Mouse (Mus musculus): ENCODE results near the gene Tmeff2.

The Tmeff2 gene

DNA sequence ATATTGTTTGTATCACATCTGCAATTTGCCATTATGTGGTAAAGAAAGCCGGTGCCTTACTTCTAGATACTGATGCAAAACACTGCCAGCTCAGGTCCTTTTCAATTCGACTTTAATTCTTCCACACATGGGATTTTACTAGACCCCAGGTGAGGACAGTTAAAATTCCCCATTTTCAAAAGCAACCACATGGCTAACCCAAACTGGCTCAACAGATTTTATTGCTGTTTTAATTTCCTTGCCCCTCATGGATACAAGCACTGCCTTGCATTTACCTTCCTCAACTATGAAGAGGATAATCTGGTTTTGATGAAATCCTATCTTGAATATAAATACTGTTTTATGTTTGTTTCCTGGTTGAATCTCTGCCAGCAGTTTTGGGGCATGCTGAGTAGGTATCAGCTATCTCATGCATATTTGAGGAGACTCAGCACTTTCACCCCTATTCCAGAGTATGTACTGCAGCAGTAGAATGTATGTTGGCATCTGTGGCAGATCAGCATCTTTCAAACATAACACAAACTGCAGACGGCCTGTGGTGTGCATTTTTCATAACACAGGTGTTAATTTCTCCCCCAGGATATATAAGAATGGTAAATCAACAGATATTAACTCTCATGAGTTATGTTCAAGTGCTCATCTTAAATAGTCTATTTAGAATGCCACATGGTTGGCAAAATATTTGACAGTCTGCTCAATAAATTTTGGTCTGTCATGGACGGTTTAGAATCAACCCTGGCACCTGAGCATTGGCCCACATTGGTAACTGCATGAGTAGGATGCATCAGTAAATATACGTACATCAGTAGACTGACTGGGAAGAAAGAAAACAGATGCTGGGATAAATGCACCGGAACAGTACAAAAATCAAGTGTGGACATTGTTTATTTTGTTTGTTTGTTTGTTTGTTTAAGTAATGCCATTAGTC is 72.3 kb downstream of the Tmeff2 start:
- in situ Hi-C loops (cut with MboI; ENCODE audit: unreplicated experiment in 2 of 2), result loop anchor here in 1 of 2 experiments (25.0 kb wide), 3 partner anchors 1015 to 1315 kb away; partner anchors contain the start of gene Stat4

- in situ Hi-C loops (cut with MboI; ENCODE audit: unreplicated experiment in 2 of 2), result no loop called here
Measured at GRCm38 (mm10) chr1:50979358-50980081, 79.1 kb downstream of the Tmeff2 start.

- in situ Hi-C loops (cut with MboI; ENCODE audit: unreplicated experiment in 2 of 2), result no loop called here
Measured at GRCm38 (mm10) chr1:50980591-50980990, 80.1 kb downstream of the Tmeff2 start.

DNA sequence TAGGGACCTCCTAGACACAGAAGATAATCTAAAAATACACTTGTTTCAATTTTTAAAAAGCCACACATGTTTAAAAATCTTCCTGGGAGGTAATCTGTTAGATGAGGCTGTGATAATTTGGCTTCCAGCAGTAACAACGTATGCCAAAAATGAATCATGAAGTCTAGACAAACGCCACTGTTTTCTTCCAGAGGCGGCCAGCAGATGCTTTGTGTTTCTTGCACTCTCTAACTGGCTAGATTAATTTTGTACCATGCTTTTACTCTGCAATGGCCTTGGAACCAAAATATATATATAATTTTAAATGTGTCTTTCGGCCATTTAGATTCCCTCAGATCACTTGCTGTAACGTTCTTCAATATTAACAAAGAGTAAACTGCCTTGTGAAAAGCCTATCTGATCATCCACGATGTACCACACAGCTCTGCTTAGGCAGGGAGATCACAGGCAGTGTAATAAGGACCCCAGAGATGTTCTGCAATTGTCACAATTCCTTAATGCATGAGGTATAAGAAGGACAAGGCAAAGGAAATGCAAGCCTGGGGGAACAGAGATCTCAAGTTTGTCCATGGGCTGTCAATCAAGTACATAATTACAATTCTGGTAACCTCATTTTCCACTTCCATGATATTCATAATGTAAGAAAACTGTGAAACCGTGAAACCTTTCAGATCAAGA is 80.8 kb downstream of the Tmeff2 start:
- in situ Hi-C loops (cut with MboI; ENCODE audit: unreplicated experiment in 2 of 2), result no loop called here

DNA sequence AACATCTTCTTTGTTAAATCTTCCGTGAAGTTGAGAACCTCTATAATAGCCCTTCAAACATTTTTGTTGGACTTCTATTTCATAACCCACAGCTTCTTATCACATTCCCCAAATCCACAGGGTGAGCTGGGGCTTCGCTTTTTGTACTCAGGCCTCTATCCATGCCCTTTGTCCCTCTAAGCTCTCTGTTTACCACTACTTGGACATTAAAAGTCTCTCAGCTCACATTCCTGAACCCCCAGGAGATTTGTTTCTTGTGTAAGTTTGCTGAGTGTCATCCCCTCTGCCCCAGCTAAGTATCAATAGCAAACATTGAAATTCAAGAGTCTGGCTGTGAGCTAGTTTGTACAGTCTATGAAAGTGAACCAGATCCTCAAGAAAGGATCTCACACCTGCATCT is 90.2 kb downstream of the Tmeff2 start:
- in situ Hi-C loops (cut with MboI; ENCODE audit: unreplicated experiment in 2 of 2), result no loop called here

GRCm38 (mm10) chr1:50994505-50994904 is 94.1 kb downstream of the Tmeff2 start:
- in situ Hi-C loops (cut with MboI; ENCODE audit: unreplicated experiment in 2 of 2), result no loop called here

DNA sequence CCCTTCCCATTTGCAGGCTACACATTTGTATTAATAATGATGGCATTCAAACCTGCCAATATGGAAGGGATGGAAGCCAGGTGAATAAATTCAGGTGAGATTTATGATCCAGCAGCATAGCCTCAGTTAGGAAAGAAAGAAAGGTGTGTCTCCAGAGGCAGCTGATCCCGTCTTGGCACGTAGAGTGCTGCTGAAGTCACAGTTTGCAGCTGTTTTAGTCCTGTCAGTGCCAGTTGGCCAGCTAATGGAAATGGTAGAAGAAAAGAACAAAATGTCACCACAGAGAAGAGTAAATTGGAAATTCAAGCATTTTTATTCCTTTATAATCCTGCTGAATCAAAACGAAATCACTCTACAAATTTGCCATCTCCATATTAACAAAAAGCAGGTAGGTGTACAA is 99.3 kb downstream of the Tmeff2 start:
- in situ Hi-C loops (cut with MboI; ENCODE audit: unreplicated experiment in 2 of 2), result no loop called here

DNA sequence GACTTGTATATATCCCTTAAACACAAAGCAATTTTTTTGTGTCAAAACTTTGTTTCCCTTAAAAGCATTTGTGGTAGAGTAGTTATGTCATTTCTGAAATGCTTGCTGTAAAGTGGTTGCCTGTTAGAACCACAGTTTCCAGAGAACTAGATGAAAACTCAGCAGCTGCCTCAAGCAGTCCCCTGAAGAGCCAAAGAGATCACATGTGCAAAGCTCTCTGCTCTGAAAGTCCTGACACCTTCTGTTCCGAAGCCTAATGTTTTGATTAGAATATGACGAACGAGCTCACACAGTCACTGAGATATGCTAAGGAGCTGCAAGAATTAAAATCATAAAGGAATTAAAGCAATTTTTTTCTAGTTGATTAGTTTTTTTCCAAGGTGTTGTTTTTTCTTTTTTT is 107.9 kb downstream of the Tmeff2 start:
- in situ Hi-C loops (cut with MboI; ENCODE audit: unreplicated experiment in 2 of 2), result no loop called here

DNA sequence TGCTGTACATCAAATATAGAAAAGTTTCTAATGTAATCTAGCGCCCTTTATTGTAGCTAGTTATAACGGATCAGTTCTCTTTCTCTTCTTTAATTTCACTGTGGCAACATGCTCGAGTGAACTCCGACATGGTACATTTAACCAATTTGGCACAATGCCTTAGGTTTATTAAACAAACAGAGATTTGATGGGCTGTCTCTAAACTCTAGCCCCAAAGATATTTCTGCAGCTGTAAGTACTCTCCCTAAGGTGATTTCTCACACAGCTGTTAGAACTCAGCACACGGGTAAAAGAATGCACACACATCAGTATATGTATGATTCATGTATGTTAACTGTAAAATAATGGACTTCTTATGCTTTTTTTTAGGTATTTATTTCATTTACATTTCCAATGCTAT is 139.8 kb downstream of the Tmeff2 start:
- in situ Hi-C loops (cut with MboI; ENCODE audit: unreplicated experiment in 2 of 2), result no loop called here

- in situ Hi-C loops (cut with MboI; ENCODE audit: unreplicated experiment in 2 of 2), result no loop called here
Measured at GRCm38 (mm10) chr1:51044810-51045209, 144.4 kb downstream of the Tmeff2 start.

GRCm38 (mm10) chr1:51064549-51064948 is 164.1 kb downstream of the Tmeff2 start:
- in situ Hi-C loops (cut with MboI; ENCODE audit: unreplicated experiment in 2 of 2), result no loop called here

- in situ Hi-C loops (cut with MboI; ENCODE audit: unreplicated experiment in 2 of 2), result no loop called here
Measured at GRCm38 (mm10) chr1:51065652-51066051, 165.2 kb downstream of the Tmeff2 start.

GRCm38 (mm10) chr1:51068814-51069213 is 168.4 kb downstream of the Tmeff2 start:
- in situ Hi-C loops (cut with MboI; ENCODE audit: unreplicated experiment in 2 of 2), result no loop called here

DNA sequence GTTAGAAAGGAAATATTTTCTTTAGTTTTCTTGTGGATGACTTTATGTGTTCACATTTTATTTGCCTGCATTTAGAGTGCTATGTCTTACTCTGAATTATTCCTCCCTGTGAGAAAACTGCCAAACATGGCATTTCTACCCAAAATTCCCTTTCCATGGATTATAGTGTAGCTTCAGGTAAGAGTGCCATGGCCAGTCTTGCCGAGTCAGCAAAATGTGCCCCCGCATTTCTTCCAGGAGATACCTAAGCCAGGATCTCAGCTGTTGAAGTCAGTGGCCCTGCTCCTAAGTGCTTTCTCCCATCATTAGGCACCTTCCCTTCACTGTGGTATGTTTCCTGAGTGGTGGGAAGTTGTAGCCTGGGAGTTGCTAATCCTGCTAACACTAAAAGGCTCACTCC is 168.8 kb downstream of the Tmeff2 start:
- in situ Hi-C loops (cut with MboI; ENCODE audit: unreplicated experiment in 2 of 2), result no loop called here

- in situ Hi-C loops (cut with MboI; ENCODE audit: unreplicated experiment in 2 of 2), result no loop called here
Measured at GRCm38 (mm10) chr1:51074076-51074475, 173.6 kb downstream of the Tmeff2 start.

- in situ Hi-C loops (cut with MboI; ENCODE audit: unreplicated experiment in 2 of 2), result no loop called here
Measured at GRCm38 (mm10) chr1:51075785-51076771, 175.6 kb downstream of the Tmeff2 start.

DNA sequence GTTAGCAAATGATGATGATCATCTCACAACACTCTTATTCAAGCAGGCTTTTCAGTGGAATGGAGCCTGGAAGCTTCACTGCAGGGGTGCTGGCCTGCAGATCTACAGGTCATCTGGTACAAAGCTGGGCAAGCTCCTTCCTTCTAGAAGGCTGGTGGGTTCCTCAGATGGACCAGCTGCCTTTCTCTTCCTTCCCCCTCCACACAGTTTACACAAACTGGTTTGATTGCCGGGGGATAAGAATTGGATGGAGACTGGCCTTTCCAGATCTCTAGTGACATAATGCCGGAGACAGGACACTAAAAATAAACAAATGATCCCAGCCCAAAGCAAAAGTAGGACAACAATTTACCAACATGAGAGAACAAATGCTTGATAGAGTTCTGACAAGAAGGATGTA is 188.5 kb downstream of the Tmeff2 start:
- in situ Hi-C loops (cut with MboI; ENCODE audit: unreplicated experiment in 2 of 2), result no loop called here

DNA sequence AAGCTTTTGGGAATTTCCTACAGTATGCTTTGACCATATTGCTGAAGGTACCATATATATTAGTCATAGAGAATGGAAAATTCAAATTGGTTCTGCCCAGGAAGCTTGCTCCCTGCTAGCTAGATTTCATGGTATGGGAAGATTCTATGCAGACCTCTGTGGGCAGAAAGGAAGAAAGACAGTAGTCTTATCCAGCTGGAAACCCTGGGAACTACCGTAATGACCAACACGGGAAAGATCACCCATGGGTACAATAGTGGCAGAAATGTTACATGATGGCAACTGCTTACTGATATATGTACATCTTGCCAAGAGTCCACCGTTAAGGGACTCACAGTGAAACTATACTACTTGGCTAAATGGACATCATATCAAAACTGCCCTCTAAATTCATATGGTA is 189.4 kb downstream of the Tmeff2 start:
- in situ Hi-C loops (cut with MboI; ENCODE audit: unreplicated experiment in 2 of 2), result no loop called here

GRCm38 (mm10) chr1:51090212-51090761 is 189.8 kb downstream of the Tmeff2 start:
- in situ Hi-C loops (cut with MboI; ENCODE audit: unreplicated experiment in 2 of 2), result no loop called here

GRCm38 (mm10) chr1:51094713-51095112 is 194.3 kb downstream of the Tmeff2 start:
- in situ Hi-C loops (cut with MboI; ENCODE audit: unreplicated experiment in 2 of 2), result no loop called here

All from v-Abl transformed pro-B cells (cell line).